Mouse (Mus musculus) testis, adult 2 months (tissue): ENCODE measurements around the gene Pde9a.

ENCODE experiments used
- CTCF ChIP-seq: fragments of 200-500 bp; IDR thresholded peaks from 2 replicates; pipeline ENCODE4 v1.5.1; 2012; ENCODE audit warnings: low read depth, mild to moderate bottlenecking, inconsistent platforms, low read length, moderate library complexity; ENCODE audit not compliant: control insufficient read depth, insufficient read depth, insufficient replicate concordance
- POLR2A ChIP-seq: fragments of 200-500 bp; IDR thresholded peaks from 2 replicates; pipeline ENCODE4 v1.6.1; 2012; ENCODE audit warnings: low read depth, mild to moderate bottlenecking, inconsistent platforms, low read length, moderate library complexity; ENCODE audit not compliant: control insufficient read depth

DNA sequence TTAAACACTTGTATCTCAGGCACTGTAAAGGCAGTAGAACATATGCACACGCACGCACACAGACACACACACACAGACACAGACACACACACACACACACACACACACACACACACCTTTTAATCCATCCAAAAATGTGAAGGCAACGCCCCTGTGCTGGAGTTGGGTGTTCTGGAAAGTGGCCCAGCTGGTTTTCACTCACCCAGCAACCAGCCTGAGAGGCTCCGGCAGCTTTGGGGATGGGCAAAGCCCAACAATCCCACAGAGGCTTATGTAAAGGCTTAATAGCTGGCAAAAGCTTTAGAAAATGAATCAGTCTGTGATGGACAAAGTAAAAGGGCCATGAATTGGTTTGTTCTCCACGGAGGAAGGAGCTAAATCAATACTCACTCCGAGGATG lies 14.3 kb downstream of the Pde9a start:
- TF ChIP-seq POLR2A = no peak
- no peak for TF ChIP-seq CTCF
